Mouse (Mus musculus): ENCODE measurements at regions not wholly inside any gene's neighbourhood (a gene's known extent, or its start where the extent isn't known, plus 50 kb on each side); places are given as distances from the start of the nearest gene placed in this dataset.
A peak's percentile ranks its signal among the peaks of the same experiment; 100 is the strongest.

- TF ChIP-seq CTCF (IDR thresholded peaks at IDR 0.05) (peak; percentile 80), EP300 (IDR thresholded peaks at IDR 0.05) (no peak)
Measured at GRCm38 (mm10) chr3:104714679-104715326, 66.1 kb upstream of the Ppm1j start.
